Mouse (Mus musculus) kidney, postnatal 25 days (tissue): ENCODE results near the gene Fut8.

Experiments used
- DNase-seq, 2 experiments: peaks; one replicate each; pipeline ENCODE4 v3.0.0; 2021; ENCODE audit warnings: mixed read lengths in 2 of 2

Fut8 gene

GRCm38 (mm10) chr12:77237950-77238530 is at the start of gene Fut8:
Fut8 (plus strand) TSS chr12:77238125.
- DNase-seq = peak; percentile 95 to 98

- DNase-seq = no peak
These were observed 48.8 kb upstream of the Fut8 start for GRCm38 (mm10) chr12:77189161-77189560.

- no peak for DNase-seq
These were observed 47.9 kb upstream of the Fut8 start for GRCm38 (mm10) chr12:77189933-77190446.

DNA sequence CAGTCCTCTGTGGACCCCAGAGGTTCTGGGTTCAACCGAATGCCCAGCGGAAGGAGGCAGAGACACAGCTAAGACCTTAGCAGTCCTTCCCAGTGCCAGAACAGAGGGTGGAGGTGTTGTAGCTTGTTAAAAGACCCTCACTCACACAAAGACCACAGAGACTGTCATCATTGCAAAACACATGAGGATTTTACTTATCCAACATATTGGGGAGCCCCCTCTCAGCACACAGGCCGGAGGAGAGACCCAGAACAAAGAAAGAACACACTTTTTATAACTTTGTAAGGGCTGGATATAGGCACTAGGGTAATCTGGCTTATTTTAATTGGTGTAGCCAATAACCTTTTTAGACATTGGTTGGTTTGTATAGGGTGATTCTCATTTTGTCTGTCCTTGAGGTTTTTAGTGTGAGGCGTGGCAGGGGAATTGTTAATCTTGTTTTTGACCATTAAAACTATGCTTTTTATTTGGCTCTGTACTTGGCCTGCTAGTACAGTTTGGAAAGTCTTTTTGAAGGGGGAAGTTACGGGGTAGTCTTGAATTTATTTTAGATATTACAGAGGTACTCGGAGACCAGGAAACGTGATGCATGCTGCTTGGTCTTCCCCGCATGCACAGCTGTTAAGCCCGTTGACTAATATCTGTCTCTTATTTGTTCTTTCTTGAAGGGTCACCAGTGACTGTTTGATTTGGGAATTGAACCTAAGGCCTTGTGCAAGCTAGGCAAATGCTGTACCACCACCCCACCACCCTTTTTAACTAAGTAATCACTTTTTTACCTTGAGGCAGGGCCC is 46.2 kb upstream of the Fut8 start:
- DNase-seq = no peak

DNA sequence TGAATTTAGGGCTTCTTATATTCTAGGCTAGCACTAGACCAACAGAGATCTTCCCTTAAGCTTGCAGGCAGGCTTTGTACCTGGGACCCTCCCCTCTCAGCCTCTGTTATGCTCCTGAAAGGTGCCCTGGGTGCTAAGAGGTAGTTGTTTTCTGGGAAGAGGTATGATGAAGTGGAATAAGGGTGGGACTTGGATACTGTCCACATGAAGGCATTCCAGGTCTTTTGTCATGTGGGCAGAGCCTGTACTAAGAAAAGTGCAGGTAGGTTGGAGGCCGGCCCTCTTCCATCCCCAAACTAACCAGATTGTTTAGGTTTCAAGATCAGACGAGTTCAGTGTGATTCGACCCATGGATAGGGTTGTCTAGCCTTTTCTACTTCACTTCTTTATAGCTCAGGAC is 45.2 kb upstream of the Fut8 start:
- DNase-seq = no peak

DNA sequence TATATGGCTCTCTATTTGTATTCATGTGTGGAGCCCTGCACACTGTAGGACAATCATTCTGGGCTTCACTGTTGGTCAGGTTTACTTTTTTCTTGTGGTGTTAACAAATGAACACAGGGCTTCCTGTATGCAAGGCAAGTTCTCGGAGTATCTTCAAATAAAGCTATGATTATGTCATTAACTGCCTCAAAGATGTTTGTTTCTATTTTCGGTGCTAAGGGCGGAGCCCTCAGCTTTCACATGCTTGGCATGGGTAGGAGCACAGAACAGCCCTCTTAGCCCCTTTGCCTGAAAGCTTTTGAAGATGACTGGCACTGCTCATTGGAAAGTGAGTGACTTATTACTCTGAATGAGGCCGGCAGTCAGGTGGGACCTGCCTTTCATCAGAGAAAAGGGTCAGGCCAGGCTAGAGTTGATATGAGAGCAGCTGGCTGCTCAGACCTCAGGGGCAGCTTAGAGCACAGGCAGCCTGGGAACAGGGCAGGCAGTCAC is 44.7 kb upstream of the Fut8 start:
- DNase-seq = no peak

DNA sequence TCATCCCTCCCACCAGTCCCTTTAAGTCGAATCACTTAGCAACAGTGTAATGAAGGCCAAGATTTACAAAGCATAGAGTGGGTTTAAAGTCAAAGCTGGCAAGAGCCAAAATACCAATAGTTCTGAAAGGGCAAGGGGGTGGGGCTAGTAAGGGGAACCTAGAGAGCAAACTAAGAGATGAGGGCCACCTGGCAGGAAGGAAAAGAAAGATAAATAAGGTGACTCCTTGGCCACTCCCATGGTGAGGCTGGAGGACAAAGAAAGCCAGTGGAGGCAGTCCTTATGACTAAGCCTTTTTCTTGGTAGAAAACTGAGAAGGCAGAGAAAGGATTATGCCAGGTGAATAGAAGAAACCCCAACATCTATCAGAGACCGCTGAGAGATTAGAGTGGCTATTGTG is 42.9 kb upstream of the Fut8 start:
- DNase-seq = no peak

GRCm38 (mm10) chr12:77196529-77197095 is 41.3 kb upstream of the Fut8 start:
- no peak for DNase-seq

- peak; percentile 42 to 71 for DNase-seq
These were observed 40.8 kb upstream of the Fut8 start for GRCm38 (mm10) chr12:77197121-77197599.

DNA sequence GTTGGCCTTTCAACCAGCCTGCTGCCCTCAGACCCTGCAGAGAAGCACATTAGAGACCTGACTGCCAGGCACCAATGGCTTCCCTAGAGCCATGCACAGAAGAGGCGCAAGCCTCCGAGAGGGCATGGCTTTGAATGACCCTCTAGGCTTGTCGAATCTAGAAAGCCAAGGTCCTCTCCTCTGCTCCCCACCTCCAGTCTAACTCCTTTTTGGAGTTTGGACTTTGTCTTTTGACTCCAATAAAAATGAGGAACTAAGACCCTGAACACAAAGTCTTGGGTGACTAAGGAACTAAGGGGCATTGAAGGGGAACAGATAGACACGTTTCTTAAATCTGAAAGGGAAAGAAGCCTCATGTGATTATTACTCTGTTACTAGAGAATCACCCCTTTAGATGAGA is 39.7 kb upstream of the Fut8 start:
- DNase-seq = peak in 1 of 2 experiments; percentile 56

DNA sequence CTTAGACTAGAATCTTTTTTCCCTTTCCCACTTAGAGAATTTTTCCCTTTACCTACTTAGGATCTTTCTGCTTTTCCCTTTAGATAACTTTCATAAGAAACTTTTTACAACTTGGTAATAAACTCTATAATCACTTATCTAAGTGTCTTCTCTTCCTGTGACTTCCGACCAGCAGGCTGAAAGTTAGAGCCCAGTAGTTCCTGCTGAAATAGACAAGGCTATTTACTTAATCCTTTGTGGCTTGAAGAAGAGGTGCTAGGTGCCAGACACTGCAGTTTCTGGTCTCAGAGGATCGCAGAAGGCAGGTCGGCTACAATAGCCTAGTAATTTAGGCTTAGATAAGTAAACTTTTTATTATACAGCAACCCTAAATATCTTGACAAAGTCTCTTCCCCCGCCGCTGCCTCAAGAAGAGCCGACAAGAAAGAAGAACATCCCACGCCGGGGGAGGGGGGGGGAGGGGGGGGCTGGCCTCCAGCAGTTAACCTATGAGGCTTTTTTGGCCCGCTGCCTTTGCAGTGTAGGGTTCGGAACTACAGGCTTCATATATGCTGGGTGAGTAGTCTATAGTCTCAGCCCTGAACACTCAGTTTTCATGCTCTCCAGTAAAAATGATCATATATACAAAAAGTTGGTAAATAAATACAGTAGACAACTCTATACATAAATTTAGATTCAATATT is 36.3 kb upstream of the Fut8 start:
- DNase-seq = peak in 1 of 2 experiments; percentile 14

GRCm38 (mm10) chr12:77203136-77203535 is 34.8 kb upstream of the Fut8 start:
- DNase-seq = no peak

- no peak for DNase-seq
These were observed 31.1 kb upstream of the Fut8 start for GRCm38 (mm10) chr12:77206852-77207251.

DNA sequence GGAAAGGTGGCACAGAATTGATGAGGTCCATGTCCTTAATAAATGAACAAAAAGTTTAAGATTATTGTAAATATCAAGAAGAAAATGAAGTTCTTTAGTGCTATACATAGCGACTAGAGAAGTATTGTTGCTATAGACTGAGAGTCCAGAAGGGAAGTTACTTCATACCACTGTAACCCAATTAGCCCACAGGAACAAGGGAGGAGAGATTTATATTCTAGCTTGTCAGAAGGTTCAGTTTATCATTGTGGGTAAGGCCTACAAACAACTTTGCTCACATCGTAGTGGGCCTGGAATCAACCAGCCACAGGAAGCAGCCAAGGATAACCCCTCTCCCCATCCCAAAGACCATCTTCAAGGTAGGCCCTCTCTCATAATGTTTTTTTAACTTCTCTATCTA is 29.9 kb upstream of the Fut8 start:
- no peak for DNase-seq

DNA sequence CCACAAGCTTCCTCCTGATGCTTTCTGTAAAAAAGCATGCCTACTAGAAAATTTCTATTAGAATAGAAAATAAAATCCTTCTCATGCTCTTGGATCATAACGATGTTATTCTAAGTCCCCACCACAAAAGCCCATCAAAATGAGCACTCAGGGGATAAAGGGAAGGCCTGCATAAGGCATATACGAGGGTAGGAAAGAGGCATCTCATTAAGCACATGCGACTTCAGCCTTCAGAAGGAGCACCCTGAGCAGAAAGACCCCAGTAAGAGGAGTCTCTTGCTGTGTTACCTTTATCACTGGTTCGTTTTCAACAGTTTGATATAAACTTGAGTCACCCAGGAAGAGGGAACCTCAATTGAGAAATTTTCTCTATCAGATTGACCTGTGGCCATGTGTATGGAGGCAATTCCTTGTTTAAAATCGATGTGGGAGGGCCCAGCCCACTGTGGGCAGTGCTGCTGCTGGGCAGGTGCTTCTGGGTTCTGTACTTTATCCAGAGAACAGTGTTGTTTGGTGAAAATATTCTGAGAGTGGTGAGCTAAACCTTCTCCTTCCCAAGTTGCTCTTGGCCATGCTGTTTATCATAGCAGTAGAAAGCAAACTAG is 29.2 kb upstream of the Fut8 start:
- no peak for DNase-seq

DNA sequence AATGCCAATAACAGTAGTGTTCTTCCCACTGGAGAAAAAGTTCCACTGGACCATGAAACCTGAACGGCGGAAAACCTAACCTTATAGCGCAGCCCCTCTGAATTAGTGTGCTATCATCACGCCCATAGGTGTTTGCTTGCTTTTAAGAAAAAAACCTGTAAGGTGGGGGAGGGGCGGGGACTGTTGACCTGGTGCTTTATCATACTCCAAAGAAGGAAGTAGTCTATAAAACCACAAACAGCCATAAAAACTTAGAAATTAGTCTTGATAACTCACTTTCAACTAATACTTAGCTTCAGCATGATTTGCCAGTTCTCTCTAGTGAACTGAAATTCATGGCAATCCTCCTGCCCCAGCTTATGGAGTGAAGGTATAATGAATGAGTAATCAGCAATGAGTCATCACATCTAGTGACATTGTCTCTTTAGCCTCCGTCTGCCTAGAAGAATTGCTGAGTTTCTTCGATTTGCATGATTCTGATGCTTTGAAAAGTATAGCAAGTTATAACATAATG is 26.2 kb upstream of the Fut8 start:
- no peak for DNase-seq

DNA sequence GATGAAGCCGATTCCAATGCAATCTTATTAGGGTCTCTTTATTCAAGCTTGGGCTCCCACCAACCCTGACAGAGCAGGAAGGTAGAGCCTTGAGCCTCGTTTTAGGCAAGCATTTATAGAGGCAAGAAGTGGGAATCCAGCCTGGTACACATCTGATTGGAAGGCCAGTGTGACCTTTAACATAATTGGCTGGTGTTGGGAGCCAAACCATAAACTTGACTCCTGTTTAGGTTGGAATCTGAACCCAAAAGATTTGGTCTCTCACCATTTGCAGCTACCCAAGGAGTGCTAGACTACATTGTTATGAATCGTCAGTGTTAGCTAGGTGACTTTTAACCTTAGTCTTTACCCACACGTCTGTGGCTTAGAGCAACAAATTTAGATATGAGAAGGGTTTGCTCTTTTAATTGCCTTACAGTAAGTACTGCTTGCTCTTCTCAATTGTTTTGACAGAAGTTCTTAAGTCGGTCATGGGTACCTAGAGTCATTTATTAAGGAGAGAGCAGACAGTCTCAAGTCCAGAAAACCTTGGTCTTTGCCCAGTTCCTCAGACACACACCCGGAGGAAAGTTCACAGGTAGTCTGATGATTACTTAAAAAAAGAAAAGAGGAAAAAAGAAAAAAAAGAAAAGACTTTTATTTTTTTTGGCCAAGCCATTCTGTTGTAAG is 23.9 kb upstream of the Fut8 start:
- peak; percentile 31 to 70 for DNase-seq

DNA sequence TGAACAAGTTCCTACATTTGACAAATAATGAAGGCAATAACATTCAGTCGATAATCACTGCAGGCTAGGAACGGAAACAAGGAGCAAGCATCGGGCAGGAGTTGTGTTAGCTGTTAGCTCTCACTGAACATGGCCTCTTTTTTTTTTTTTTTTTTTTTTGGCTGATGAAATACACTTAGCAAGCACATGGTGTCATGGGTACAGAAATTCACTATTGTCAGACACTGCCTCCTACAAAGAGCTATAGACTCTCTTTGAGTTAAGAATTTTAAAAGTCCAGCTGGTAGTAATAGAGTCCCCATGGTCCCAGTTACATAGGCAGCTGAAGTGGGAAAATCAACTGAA is 23.4 kb upstream of the Fut8 start:
- no peak for DNase-seq

- peak in 1 of 2 experiments; percentile 44 for DNase-seq
These were observed 21.3 kb upstream of the Fut8 start for GRCm38 (mm10) chr12:77216511-77217192.

DNA sequence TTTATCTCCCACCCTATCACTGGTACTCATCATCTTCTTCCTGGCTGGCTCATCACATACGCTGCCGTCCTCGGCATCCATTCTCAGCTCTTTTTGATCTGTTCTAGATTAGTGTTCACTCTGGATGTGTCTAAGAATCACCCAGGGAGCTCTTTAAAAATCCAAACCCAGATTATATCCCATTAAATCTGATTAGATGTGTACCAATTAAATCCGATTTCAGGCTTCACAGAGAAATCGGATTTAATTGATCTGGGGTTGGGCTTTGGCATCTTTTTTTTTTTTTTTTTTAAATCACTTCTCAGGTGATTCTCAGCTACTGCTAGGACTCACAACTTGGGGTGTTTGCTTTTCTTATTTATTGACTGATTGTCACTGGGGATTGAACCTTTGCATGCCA is 17.3 kb upstream of the Fut8 start:
- DNase-seq = no peak

- DNase-seq = no peak
These were observed 15.6 kb upstream of the Fut8 start for GRCm38 (mm10) chr12:77222272-77222874.
